Mouse (Mus musculus) forebrain, embryonic 15.5 days (tissue): ENCODE results near the gene Dmrt1. TPM values are rescaled to one million over a fixed set of nuclear protein-coding genes. Genes with fewer than 3 reads are reported as not detected.
A peak's percentile ranks its signal among the peaks of the same experiment; 100 is the strongest.

Experiments
- ATAC-seq: fragments of 200-750 bp; cut with Nextera tagmentation; replicated peaks from 2 replicates; pipeline ENCODE4 v1.8.0; 2017; ENCODE audit warnings: mild to moderate bottlenecking, moderate TSS enrichment, moderate library complexity
- H3K27ac ChIP-seq: fragments of 300-500 bp; sonication (generic); replicated peaks from 2 replicates; pipeline ENCODE4 v1.5.1; 2015; ENCODE audit warnings: mild to moderate bottlenecking, inconsistent platforms
- H3K27me3 ChIP-seq: fragments of 300-500 bp; sonication (generic); 2 replicates; pipeline ENCODE4 v1.6.1; 2015; ENCODE audit warnings: inconsistent platforms
- H3K36me3 ChIP-seq: fragments of 300-500 bp; sonication (generic); 2 replicates; pipeline ENCODE4 v1.6.1; 2015; ENCODE audit warnings: mild to moderate bottlenecking, inconsistent platforms
- H3K4me1 ChIP-seq: fragments of 300-500 bp; sonication (generic); 2 replicates; pipeline ENCODE4 v1.6.1; 2015; ENCODE audit warnings: inconsistent platforms
- H3K4me2 ChIP-seq: fragments of 300-500 bp; sonication (generic); replicated peaks from 2 replicates; pipeline ENCODE4 v1.6.1; 2015; ENCODE audit warnings: mild to moderate bottlenecking, inconsistent platforms
- H3K4me3 ChIP-seq: fragments of 300-500 bp; sonication (generic); 2 replicates; pipeline ENCODE4 v1.5.1; 2015; ENCODE audit warnings: mild to moderate bottlenecking, inconsistent platforms
- H3K9ac ChIP-seq: fragments of 300-500 bp; sonication (generic); replicated peaks from 2 replicates; pipeline ENCODE4 v1.6.1; 2015; ENCODE audit warnings: mild to moderate bottlenecking, inconsistent platforms
- H3K9me3 ChIP-seq: fragments of 300-500 bp; sonication (generic); 2 replicates; pipeline ENCODE4 v1.6.1; 2016; ENCODE audit warnings: inconsistent platforms
- WGBS: fragments of 180-500 bp; shearing (Covaris S2); methylation state at CpG from one replicate; pipeline ENCODE4 v1.1.7; 2015; ENCODE audit warnings: mixed read lengths; 5-methylcytosine and 5-hydroxymethylcytosine counted together
- polyA plus RNA-seq: library from polyadenylated mRNA; unstranded; fragments of >200 nt; fragmentation: Nextera tagmentation; extraction: Ambion mirVana; gene quantifications from 2 replicates; pipeline ENCODE4 v1.2.1, GENCODE M21; 2015

Dmrt1 gene
- polyA plus RNA-seq, 1 experiment from 2014 or later, result 0.18 TPM

DNA sequence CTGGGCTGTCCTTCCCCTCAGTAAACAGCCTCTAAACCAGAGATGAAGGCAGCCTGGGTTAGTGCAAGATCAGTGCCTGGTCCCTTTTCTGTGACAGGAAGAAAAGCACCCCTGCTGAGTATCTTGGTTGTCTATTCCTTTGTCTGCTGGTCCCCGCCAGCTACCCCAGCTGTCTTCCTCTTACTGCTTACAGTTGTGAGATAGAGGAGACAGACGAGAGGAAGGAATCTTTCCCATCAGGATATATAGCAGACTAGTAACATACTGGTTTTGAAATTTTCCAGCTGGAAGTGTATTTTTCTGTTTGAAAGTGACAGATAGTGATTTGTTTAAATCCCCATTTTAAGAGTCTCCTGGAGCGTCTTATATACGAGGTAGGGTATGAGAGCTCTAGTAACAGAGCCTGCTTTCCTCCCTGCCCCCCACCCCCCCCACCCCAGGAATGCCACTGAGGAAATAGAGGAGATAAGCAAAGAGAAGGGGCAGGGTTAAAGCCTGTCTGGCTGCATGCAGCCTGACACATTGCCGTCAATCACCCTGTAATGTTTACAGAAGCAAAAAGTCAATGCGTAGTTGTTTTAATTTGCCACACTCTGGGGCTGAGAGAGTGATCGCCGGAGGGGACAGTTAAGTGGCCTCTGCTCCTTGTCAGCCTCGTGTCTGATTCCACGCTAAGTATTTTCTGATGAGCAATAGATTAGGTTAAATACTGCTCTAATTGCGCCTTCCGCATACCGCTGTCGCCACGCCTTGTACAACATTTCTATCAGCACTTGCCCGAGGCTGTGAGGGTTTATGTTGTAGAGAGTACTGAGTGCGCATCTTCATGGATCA lies 69.8 kb downstream of the Dmrt1 start:
- ATAC-seq, result no peak
- H3K9ac ChIP-seq, result no peak overlapping the region
- H3K27ac ChIP-seq, result no peak overlapping the region
- H3K4me2 ChIP-seq, result no peak overlapping the region
- H3K4me1 ChIP-seq, result peaks cover 13% of the 10 kb centered on the region
- H3K27me3 ChIP-seq, result peaks cover 7% of the 10 kb centered on the region; the same call in 1 of the 2 replicates
- no peaks in the 10 kb centered on the region for H3K9me3 ChIP-seq
- 20% methylated on average over 17 of the region's 17 CpGs for WGBS
- H3K4me3 ChIP-seq, result no peak overlapping the region
- no peaks in the 10 kb centered on the region for H3K36me3 ChIP-seq

DNA sequence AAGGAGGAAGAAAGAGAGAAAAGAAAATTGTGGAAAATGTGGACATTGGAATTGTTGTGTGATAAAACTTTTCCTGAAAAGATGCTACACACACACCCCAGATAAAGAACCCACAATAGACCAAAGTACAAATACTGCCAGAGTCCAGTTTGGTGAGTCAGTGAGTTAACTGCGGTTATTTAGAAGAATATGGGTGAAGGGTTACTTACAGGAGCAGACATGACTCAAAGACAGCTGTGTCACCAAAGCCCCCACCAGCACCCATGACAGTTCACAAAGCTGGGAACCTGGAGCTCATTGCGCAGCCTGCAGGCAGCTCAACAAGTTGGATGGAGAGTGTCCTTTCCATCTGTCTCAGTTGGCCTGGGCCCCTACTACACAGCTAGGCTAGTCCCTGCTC lies 72.9 kb downstream of the Dmrt1 start:
- no peaks in the 10 kb centered on the region for H3K9me3 ChIP-seq
- ATAC-seq, result no peak
- no peak overlapping the region for H3K27ac ChIP-seq
- WGBS, result 98% methylated on average over 2 of the region's 2 CpGs
- H3K4me2 ChIP-seq, result no peak overlapping the region
- no peak overlapping the region for H3K9ac ChIP-seq
- H3K27me3 ChIP-seq, result peaks cover 7% of the 10 kb centered on the region; the same call in 1 of the 2 replicates
- H3K36me3 ChIP-seq, result no peaks in the 10 kb centered on the region
- no peak overlapping the region for H3K4me3 ChIP-seq
- H3K4me1 ChIP-seq, result peaks cover 13% of the 10 kb centered on the region

DNA sequence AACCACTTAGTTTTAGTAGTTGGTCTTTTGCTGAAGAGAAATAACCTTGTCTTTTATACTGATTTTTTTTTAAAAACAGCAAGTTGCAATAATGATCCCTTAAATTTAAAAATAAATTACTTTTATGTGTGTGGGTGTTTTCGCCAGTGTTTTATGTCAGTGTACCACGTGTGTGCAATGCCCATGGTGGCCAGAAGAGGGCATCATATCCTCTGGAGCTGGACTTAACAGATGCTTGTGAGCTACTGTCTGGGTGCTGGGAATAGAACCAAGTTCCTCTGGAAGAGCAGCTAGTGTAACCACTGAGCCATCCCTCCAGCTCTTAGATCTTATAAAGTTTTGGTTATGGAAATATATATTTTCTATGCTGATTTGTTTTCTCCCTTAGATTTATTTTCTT lies 74.0 kb downstream of the Dmrt1 start:
- Histone ChIP-seq H3K36me3 (no peaks in the 10 kb centered on the region), H3K4me1 (peaks cover 10% of the 10 kb centered on the region), H3K27me3 (peaks cover 7% of the 10 kb centered on the region; the same call in 1 of the 2 replicates), H3K4me2 (no peak overlapping the region), H3K4me3 (no peak overlapping the region), H3K9ac (no peak overlapping the region), H3K27ac (no peak overlapping the region), H3K9me3 (no peaks in the 10 kb centered on the region)
- WGBS, result 99% methylated on average over 2 of the region's 2 CpGs
- ATAC-seq, result no peak

- Histone ChIP-seq H3K4me2 (no peak overlapping the region), H3K36me3 (no peaks in the 10 kb centered on the region), H3K4me3 (no peak overlapping the region), H3K4me1 (0 out of 2 replicates have a peak, but pooled peaks cover 6% of the 10 kb centered on the region), H3K27me3 (peaks cover 41% of the 10 kb centered on the region), H3K27ac (no peak overlapping the region), H3K9me3 (no peaks in the 10 kb centered on the region), H3K9ac (no peak overlapping the region)
- peak; percentile 43; the same call in 1 of the 2 replicates for ATAC-seq
- WGBS, result 45% methylated on average over 3 of the region's 3 CpGs
Measured at GRCm38 (mm10) chr19:25597717-25598232, 92.4 kb downstream of the Dmrt1 start.

GRCm38 (mm10) chr19:25598626-25599025 lies 93.2 kb downstream of the Dmrt1 start:
- Histone ChIP-seq H3K36me3 (no peaks in the 10 kb centered on the region), H3K9ac (no peak overlapping the region), H3K27ac (no peak overlapping the region), H3K4me3 (no peak overlapping the region), H3K9me3 (no peaks in the 10 kb centered on the region), H3K4me2 (no peak overlapping the region), H3K4me1 (peaks cover 12% of the 10 kb centered on the region; the same call in 1 of the 2 replicates), H3K27me3 (peaks cover 48% of the 10 kb centered on the region)
- peak; percentile 73 for ATAC-seq
- WGBS, result under 1% methylated on average over 4 of the region's 4 CpGs

DNA sequence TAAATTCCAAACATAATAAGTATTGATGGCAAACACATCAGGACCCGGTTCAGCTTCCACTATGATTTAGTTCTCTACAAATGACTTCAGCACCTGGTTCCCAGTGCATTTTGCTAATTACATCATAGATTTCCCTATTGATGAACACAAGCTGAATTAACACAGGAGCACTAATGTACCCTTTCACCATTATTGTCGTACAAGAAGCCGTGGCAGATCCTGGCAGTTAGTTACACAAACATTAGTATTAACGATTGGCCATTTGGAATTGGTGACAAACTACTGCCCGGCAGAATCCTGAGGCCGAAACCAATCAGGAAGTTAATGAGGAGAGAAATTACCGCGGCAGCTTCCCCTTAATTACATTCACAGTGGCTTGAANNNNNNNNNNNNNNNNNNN lies 96.5 kb downstream of the Dmrt1 start:
- Histone ChIP-seq H3K36me3 (no peaks in the 10 kb centered on the region), H3K4me3 (no peak overlapping the region), H3K4me2 (no peak overlapping the region), H3K9me3 (no peaks in the 10 kb centered on the region), H3K9ac (no peak overlapping the region), H3K27me3 (peaks cover 74% of the 10 kb centered on the region), H3K4me1 (peaks cover 27% of the 10 kb centered on the region), H3K27ac (no peak overlapping the region)
- WGBS, result 3% methylated on average over 8 of the region's 8 CpGs
- ATAC-seq, result no peak

DNA sequence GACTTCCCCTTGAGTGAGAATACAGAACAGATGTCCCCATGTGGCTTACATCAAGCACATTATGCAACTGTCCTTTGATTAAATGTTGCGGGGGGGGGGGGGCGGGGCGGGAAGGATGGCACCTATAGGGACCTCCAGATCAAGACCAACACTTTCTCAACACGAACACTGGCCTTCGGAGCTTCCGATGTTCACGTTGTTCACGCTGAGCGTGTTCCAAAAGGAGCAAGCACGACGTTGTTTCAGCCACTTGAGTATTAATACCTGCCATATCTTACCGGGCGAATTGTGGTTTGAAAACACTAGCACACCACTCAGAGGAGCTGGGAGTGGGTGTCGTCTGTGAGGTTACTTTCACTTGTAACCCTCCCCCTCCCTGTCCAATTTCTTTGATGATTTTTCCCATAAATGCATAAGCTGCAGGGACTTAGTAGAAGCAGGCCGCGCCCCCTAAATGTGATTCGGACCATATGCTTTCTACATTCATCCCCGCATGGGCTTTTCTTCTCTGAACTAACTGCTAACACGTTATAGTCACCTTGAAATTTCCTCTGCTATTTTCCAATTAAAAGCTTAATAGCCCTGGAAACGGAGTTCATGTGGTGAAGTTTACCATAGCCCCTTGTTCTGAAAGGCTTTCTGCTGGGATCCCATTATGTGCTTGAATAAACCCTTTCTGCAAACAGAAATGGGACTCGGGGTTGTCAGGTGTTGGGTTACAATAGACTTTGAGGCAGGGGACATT lies 102.2 kb downstream of the Dmrt1 start:
- WGBS, result under 1% methylated on average over 21 of the region's 21 CpGs
- H3K4me2 ChIP-seq, result 0 out of 2 replicates have a peak overlapping the region, but pooled peaks have one; percentile 7
- ATAC-seq, result no peak
- H3K4me1 ChIP-seq, result peaks cover 54% of the 10 kb centered on the region
- no peak overlapping the region for H3K9ac ChIP-seq
- no peaks in the 10 kb centered on the region for H3K36me3 ChIP-seq
- peaks cover 62% of the 10 kb centered on the region for H3K27me3 ChIP-seq
- no peak overlapping the region for H3K27ac ChIP-seq
- no peaks in the 10 kb centered on the region for H3K9me3 ChIP-seq
- H3K4me3 ChIP-seq, result no peak overlapping the region

DNA sequence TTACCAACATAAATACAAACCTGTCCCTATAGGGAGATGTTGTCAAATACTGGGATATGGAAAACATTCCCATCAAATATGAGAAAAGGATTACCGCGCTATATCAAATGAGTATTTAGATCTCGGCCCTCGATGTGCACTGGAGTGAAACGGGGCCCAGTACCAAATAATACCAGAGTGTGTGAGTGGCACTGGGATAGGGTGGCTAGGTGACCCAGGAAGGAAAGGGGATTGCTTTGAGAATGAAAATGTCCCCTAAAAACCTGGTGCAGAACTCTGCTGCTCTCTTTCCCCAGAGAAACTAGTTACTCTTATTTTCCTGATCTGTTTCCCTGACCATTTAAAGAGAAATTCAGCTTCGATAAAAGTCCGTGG lies 102.8 kb downstream of the Dmrt1 start:
- H3K36me3 ChIP-seq, result no peaks in the 10 kb centered on the region
- peaks cover 50% of the 10 kb centered on the region for H3K4me1 ChIP-seq
- ATAC-seq, result no peak
- no peak overlapping the region for H3K4me2 ChIP-seq
- H3K27ac ChIP-seq, result 0 out of 2 replicates have a peak overlapping the region, but pooled peaks have one; percentile 16
- H3K9me3 ChIP-seq, result no peaks in the 10 kb centered on the region
- H3K27me3 ChIP-seq, result peaks cover 64% of the 10 kb centered on the region
- no peak overlapping the region for H3K9ac ChIP-seq
- peak overlapping the region; percentile 2; the same call in 1 of the 2 replicates for H3K4me3 ChIP-seq
- 1% methylated on average over 7 of the region's 7 CpGs for WGBS

- peak overlapping the region; percentile 72 for H3K4me2 ChIP-seq
- H3K27ac ChIP-seq, result 0 out of 2 replicates have a peak overlapping the region, but pooled peaks have one; percentile 16
- 3% methylated on average over 33 of the region's 33 CpGs for WGBS
- no peaks in the 10 kb centered on the region for H3K9me3 ChIP-seq
- no peak overlapping the region for H3K9ac ChIP-seq
- H3K4me1 ChIP-seq, result peaks cover 47% of the 10 kb centered on the region
- no peak for ATAC-seq
- peak overlapping the region; percentile 52 for H3K4me3 ChIP-seq
- peaks cover 64% of the 10 kb centered on the region for H3K27me3 ChIP-seq
- H3K36me3 ChIP-seq, result no peaks in the 10 kb centered on the region
Measured at GRCm38 (mm10) chr19:25608961-25609850, 103.8 kb downstream of the Dmrt1 start.

- Histone ChIP-seq H3K4me1 (peaks cover 47% of the 10 kb centered on the region), H3K27ac (peak within 1 kb of the TSS; percentile 68), H3K4me2 (peak within 1 kb of the TSS; percentile 72), H3K9me3 (no peaks in the 10 kb centered on the region), H3K36me3 (no peaks in the 10 kb centered on the region), H3K9ac (peak within 1 kb of the TSS; percentile 56), H3K27me3 (peaks cover 61% of the 10 kb centered on the region), H3K4me3 (peak within 1 kb of the TSS; percentile 52)
- peak; percentile 49 for ATAC-seq
- WGBS, result 2% methylated on average over 27 of the region's 29 CpGs
Measured at GRCm38 (mm10) chr19:25610015-25610410, 104.6 kb downstream of the Dmrt1 start, which contains the start of gene Dmrt3. Dmrt3 (plus strand) TSS chr19:25610301.

GRCm38 (mm10) chr19:25610411-25611111 lies 105.1 kb downstream of the Dmrt1 start:
- peaks cover 47% of the 10 kb centered on the region for H3K4me1 ChIP-seq
- H3K27me3 ChIP-seq, result peaks cover 63% of the 10 kb centered on the region
- ATAC-seq, result peak; percentile 69
- under 1% methylated on average over 65 of the region's 71 CpGs for WGBS
- H3K4me2 ChIP-seq, result peak overlapping the region; percentile 72
- H3K9ac ChIP-seq, result peak overlapping the region; percentile 56
- no peaks in the 10 kb centered on the region for H3K36me3 ChIP-seq
- H3K4me3 ChIP-seq, result peak overlapping the region; percentile 52
- peak overlapping the region; percentile 68 for H3K27ac ChIP-seq
- no peaks in the 10 kb centered on the region for H3K9me3 ChIP-seq
